Mouse (Mus musculus): Measurements from ENCODE around the gene Calcoco1. TPM values are rescaled to one million over a fixed set of nuclear protein-coding genes. Genes with fewer than 3 reads are reported as not detected.

Gene Calcoco1
- polyA plus RNA-seq, 1 experiment from 2014 or later, result 26.0 TPM

- Histone ChIP-seq H3K9me3 (replicated peaks) (no peaks in the 10 kb centered on the region), H3K4me1 (peaks cover 70% of the 10 kb centered on the region)
- DNase-seq (ENCODE audit: low spot score), result peak; percentile 70
Observed at GRCm38 (mm10) chr15:102746488-102747285, 24.7 kb upstream of the Calcoco1 start.

GRCm38 (mm10) chr15:102746126-102746487 lies 24.1 kb upstream of the Calcoco1 start:
- H3K4me1 ChIP-seq, result peaks cover 70% of the 10 kb centered on the region
- peak overlapping the region; percentile 85 for H3K27ac ChIP-seq (replicated peaks)
- peaks cover 100% of the 10 kb centered on the region for H3K27me3 ChIP-seq (ENCODE audit: low read depth, poor library complexity, severe bottlenecking)
- DNase-seq (ENCODE audit: low spot score), result no peak
- no peaks in the 10 kb centered on the region for H3K36me3 ChIP-seq
- no peaks in the 10 kb centered on the region for H3K9me3 ChIP-seq (replicated peaks)
- peak overlapping the region; percentile 62 for H3K4me3 ChIP-seq
- WGBS, result 8% methylated on average over 11 of the region's 11 CpGs

More at GRCm38 (mm10) chr15:102746488-102747285, 24.7 kb upstream of the Calcoco1 start:
- Histone ChIP-seq H3K27ac (replicated peaks) (peak overlapping the region; percentile 85), H3K27me3 (ENCODE audit: low read depth, poor library complexity, severe bottlenecking) (peaks cover 100% of the 10 kb centered on the region), H3K4me3 (peak overlapping the region; percentile 62), H3K36me3 (no peaks in the 10 kb centered on the region)
- WGBS, result under 1% methylated on average over 75 of the region's 75 CpGs

GRCm38 (mm10) chr15:102745387-102745786 lies 23.4 kb upstream of the Calcoco1 start:
- peaks cover 70% of the 10 kb centered on the region for H3K4me1 ChIP-seq
- H3K4me3 ChIP-seq, result no peak overlapping the region
- no peaks in the 10 kb centered on the region for H3K9me3 ChIP-seq (replicated peaks)
- no peak overlapping the region for H3K27ac ChIP-seq (replicated peaks)
- WGBS, result 20% methylated on average over 5 of the region's 5 CpGs
- peak; percentile 29 for DNase-seq (ENCODE audit: low spot score)
- H3K27me3 ChIP-seq (ENCODE audit: low read depth, poor library complexity, severe bottlenecking), result peaks cover 100% of the 10 kb centered on the region
- H3K36me3 ChIP-seq, result no peaks in the 10 kb centered on the region

DNA sequence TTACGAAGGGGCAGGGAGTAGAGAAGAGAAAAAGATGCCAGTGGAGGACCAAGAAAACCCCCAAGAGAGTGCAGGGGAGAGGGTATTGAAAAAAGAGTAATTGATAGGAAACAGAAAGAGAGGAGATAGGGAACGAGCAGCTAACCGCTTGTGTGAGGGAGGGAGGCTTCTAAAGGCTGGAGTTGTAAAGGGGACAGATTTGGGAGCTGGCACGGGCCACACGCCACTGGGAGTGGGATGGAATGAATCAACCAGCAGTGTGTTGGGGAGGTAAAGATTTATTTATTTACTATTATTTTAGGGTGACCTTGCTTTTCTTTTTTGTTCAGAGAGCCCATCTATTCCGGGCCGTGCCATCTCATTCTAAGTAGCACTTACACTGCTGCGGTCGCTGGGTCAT lies 22.9 kb upstream of the Calcoco1 start:
- Histone ChIP-seq H3K36me3 (no peaks in the 10 kb centered on the region), H3K27me3 (ENCODE audit: low read depth, poor library complexity, severe bottlenecking) (peaks cover 100% of the 10 kb centered on the region), H3K9me3 (replicated peaks) (no peaks in the 10 kb centered on the region), H3K27ac (replicated peaks) (peak overlapping the region; percentile 88), H3K4me1 (peaks cover 75% of the 10 kb centered on the region), H3K4me3 (no peak overlapping the region)
- DNase-seq (ENCODE audit: low spot score), result peak; percentile 39
- 7% methylated on average over 9 of the region's 9 CpGs for WGBS

DNA sequence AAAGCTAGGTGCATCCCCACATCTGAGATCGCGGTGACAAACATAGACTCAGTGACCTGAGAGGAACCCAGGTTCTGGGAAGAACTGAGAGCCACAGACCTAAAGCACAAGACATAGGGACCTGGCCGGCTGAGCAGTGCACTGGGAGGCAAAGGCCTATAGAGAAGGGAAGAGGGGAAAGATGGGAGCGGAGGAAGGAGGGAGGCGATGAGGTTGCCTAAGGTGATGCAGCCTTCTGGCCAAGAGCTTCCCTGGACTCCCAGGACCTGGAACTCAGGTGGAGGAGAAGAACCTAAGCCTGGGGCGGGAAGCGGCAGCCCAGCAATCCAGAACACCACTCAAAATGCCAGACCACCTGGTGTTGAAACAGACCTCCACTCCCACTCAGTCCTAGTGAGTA lies 22.4 kb upstream of the Calcoco1 start:
- peak overlapping the region; percentile 35; the same call in 1 of the 2 replicates for H3K4me3 ChIP-seq
- WGBS, result 3% methylated on average over 7 of the region's 7 CpGs

DNA sequence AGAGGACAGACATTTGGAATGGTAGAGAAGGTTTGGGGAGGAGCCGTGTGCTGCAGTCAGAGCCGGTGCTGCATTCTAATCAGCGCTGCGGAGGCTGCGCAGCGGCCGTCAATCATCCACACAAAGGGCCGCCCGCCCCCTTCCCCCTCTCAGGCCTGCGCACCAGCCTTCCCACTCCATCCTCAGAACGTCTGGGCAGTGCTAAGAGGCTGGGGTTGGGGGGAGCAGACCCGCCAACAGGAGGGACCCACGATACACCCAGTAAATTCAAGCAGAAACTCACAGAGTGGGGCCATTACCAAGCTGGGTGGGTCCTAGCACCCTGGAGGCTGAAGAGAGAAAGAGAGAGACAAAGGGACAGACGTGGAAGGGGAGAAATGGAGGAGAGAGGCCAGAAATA lies 22.0 kb upstream of the Calcoco1 start:
- Histone ChIP-seq H3K4me3 (peak overlapping the region; percentile 35), H3K36me3 (no peaks in the 10 kb centered on the region), H3K27ac (replicated peaks) (peak overlapping the region; percentile 88), H3K4me1 (peaks cover 74% of the 10 kb centered on the region), H3K9me3 (replicated peaks) (no peaks in the 10 kb centered on the region), H3K27me3 (ENCODE audit: low read depth, poor library complexity, severe bottlenecking) (peaks cover 100% of the 10 kb centered on the region)
- peak; percentile 81 for DNase-seq (ENCODE audit: low spot score)
- 2% methylated on average over 14 of the region's 14 CpGs for WGBS

More for the DNA sequence above, 22.4 kb upstream of the Calcoco1 start:
- peaks cover 79% of the 10 kb centered on the region for H3K4me1 ChIP-seq
- H3K36me3 ChIP-seq, result no peaks in the 10 kb centered on the region
- DNase-seq (ENCODE audit: low spot score), result no peak
- H3K9me3 ChIP-seq (replicated peaks), result no peaks in the 10 kb centered on the region
- peak overlapping the region; percentile 88 for H3K27ac ChIP-seq (replicated peaks)
- H3K27me3 ChIP-seq (ENCODE audit: low read depth, poor library complexity, severe bottlenecking), result peaks cover 100% of the 10 kb centered on the region

DNA sequence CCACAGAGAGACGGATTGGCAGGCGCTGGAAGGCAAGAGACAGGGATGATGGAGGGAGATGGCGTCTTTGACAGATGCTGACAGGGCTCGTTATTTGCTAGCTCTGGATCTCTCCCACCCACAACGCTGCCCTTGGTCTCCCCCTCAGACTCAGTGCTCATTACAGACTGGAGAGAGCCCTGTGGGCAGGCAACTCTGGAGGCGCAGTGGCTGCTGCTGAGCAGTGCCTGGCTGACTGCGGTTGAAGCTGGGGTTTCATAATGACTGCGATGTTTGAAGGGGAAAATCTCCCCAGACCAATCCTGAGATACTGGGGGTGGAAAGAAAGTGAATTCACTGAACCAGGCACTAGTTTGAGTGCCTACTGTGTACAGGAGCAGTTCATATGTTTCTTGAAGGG lies 21.2 kb upstream of the Calcoco1 start:
- WGBS, result 21% methylated on average over 8 of the region's 8 CpGs
- Histone ChIP-seq H3K4me1 (peaks cover 72% of the 10 kb centered on the region), H3K27ac (replicated peaks) (peak overlapping the region; percentile 88; the same call in 1 of the 2 replicates), H3K36me3 (no peaks in the 10 kb centered on the region), H3K9me3 (replicated peaks) (no peaks in the 10 kb centered on the region), H3K27me3 (ENCODE audit: low read depth, poor library complexity, severe bottlenecking) (peaks cover 100% of the 10 kb centered on the region), H3K4me3 (peak overlapping the region; percentile 35; the same call in 1 of the 2 replicates)
- peak; percentile 34 for DNase-seq (ENCODE audit: low spot score)

GRCm38 (mm10) chr15:102742589-102742988 lies 20.6 kb upstream of the Calcoco1 start:
- no peaks in the 10 kb centered on the region for H3K9me3 ChIP-seq (replicated peaks)
- peak; percentile 91 for DNase-seq (ENCODE audit: low spot score)
- H3K27ac ChIP-seq (replicated peaks), result peak overlapping the region; percentile 88; the same call in 1 of the 2 replicates
- H3K4me1 ChIP-seq, result peaks cover 66% of the 10 kb centered on the region
- H3K36me3 ChIP-seq, result no peaks in the 10 kb centered on the region
- under 1% methylated on average over 10 of the region's 10 CpGs for WGBS
- H3K27me3 ChIP-seq (ENCODE audit: low read depth, poor library complexity, severe bottlenecking), result peaks cover 100% of the 10 kb centered on the region
- no peak overlapping the region for H3K4me3 ChIP-seq

DNA sequence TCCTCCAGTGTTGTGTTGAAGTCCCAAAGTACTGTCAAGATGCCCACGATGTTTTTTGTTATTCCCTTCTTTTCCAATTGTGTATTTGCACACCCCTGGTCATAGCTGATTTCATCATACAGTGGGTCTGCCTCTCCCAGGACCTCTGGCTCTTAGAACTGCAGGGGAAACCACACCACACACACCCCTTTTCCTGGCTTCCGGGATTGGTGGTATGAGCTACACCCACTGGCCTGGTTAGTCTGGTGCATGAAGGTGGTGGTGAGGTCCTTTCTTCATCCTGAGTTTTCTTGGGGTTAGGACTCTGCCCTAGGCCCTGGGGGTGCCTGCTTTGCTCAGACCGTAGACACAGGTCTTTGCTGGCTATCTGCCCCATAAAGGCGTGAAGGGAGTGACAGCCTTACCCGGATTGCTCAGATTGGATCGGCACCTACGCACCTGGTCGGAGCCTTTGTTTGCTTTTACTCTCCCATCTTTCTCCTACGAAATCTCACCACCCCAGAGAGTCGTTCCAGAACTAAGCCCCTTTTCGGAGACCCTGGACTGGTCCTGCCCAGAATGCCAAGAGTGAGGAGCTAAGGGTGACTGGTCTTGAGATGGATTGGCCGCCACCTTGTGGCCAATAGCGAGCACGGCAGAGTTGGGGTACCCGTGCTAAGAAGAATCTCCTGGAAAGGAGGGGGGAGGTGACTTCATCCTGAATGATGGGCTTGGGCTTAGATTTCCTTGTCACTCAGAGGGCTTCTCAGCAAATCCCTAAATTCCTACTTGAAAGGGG lies 17.7 kb upstream of the Calcoco1 start:
- Histone ChIP-seq H3K4me1 (peaks cover 57% of the 10 kb centered on the region), H3K27me3 (ENCODE audit: low read depth, poor library complexity, severe bottlenecking) (peaks cover 100% of the 10 kb centered on the region), H3K36me3 (no peaks in the 10 kb centered on the region), H3K27ac (replicated peaks) (peak overlapping the region; percentile 49; the same call in 1 of the 2 replicates), H3K9me3 (replicated peaks) (no peaks in the 10 kb centered on the region), H3K4me3 (no peak overlapping the region)
- WGBS, result 33% methylated on average over 15 of the region's 15 CpGs
- DNase-seq (ENCODE audit: low spot score), result peak; percentile 75

- Histone ChIP-seq H3K4me1 (peaks cover 44% of the 10 kb centered on the region), H3K36me3 (no peaks in the 10 kb centered on the region), H3K4me3 (no peak overlapping the region), H3K9me3 (replicated peaks) (no peaks in the 10 kb centered on the region), H3K27me3 (ENCODE audit: low read depth, poor library complexity, severe bottlenecking) (peaks cover 100% of the 10 kb centered on the region), H3K27ac (replicated peaks) (no peak overlapping the region)
- no peak for DNase-seq (ENCODE audit: low spot score)
- whole genome bisulfite sequencing, result 67% methylated on average over 2 of the region's 2 CpGs
Observed at GRCm38 (mm10) chr15:102738434-102738833, 16.5 kb upstream of the Calcoco1 start.

- no peak overlapping the region for H3K4me3 ChIP-seq
- DNase-seq (ENCODE audit: low spot score), result no peak
Observed at GRCm38 (mm10) chr15:102737092-102737491, 15.1 kb upstream of the Calcoco1 start.

GRCm38 (mm10) chr15:102736127-102736944 lies 14.4 kb upstream of the Calcoco1 start:
- peak; percentile 37 for DNase-seq (ENCODE audit: low spot score)
- Histone ChIP-seq H3K9me3 (replicated peaks) (no peaks in the 10 kb centered on the region), H3K4me1 (peaks cover 27% of the 10 kb centered on the region), H3K27me3 (ENCODE audit: low read depth, poor library complexity, severe bottlenecking) (peaks cover 95% of the 10 kb centered on the region), H3K4me3 (peak overlapping the region; percentile 47), H3K27ac (replicated peaks) (peak overlapping the region; percentile 67), H3K36me3 (no peaks in the 10 kb centered on the region)
- 12% methylated on average over 34 of the region's 36 CpGs for WGBS

More at GRCm38 (mm10) chr15:102737092-102737491, 15.1 kb upstream of the Calcoco1 start:
- Histone ChIP-seq H3K27me3 (ENCODE audit: low read depth, poor library complexity, severe bottlenecking) (peaks cover 100% of the 10 kb centered on the region), H3K27ac (replicated peaks) (0 out of 2 replicates have a peak overlapping the region, but pooled peaks have one; percentile 67), H3K4me1 (peaks cover 30% of the 10 kb centered on the region), H3K36me3 (no peaks in the 10 kb centered on the region), H3K9me3 (replicated peaks) (no peaks in the 10 kb centered on the region)
- 89% methylated on average over 19 of the region's 19 CpGs for WGBS

Data from midbrain, embryonic 10.5 days (tissue).